Mouse (Mus musculus) limb, embryonic 12.5 days (tissue): ENCODE results near the gene Rragd. TPM values are rescaled to one million over a fixed set of nuclear protein-coding genes. Genes with fewer than 3 reads are reported as not detected.

ENCODE experiments used
- ATAC-seq: fragments of 200-750 bp; cut with Nextera tagmentation; 2 replicates; pipeline ENCODE4 v1.8.0; 2017; ENCODE audit warnings: low read depth, moderate TSS enrichment; ENCODE audit not compliant: insufficient number of reproducible peaks, insufficient read depth, low FRiP score, low TSS enrichment
- H3K27ac ChIP-seq: fragments of 300-500 bp; sonication (generic); 2 replicates; pipeline ENCODE4 v1.5.1; 2016; ENCODE audit warnings: mild to moderate bottlenecking, moderate library complexity
- H3K27me3 ChIP-seq: fragments of 300-500 bp; sonication (generic); 2 replicates; pipeline ENCODE4 v1.6.1; 2016; ENCODE audit warnings: mild to moderate bottlenecking, moderate library complexity
- H3K36me3 ChIP-seq: fragments of 300-500 bp; sonication (generic); 2 replicates; pipeline ENCODE4 v1.6.1; 2016; ENCODE audit warnings: mild to moderate bottlenecking, moderate library complexity
- H3K4me1 ChIP-seq: fragments of 300-500 bp; sonication (generic); replicated peaks from 2 replicates; pipeline ENCODE4 v1.6.1; 2016
- H3K4me2 ChIP-seq: fragments of 300-500 bp; sonication (generic); 2 replicates; pipeline ENCODE4 v1.6.1; 2016; ENCODE audit warnings: mild to moderate bottlenecking, moderate library complexity
- H3K4me3 ChIP-seq: fragments of 300-500 bp; sonication (generic); replicated peaks from 2 replicates; pipeline ENCODE4 v1.5.1; 2016; ENCODE audit warnings: mild to moderate bottlenecking
- H3K9ac ChIP-seq: fragments of 300-500 bp; sonication (generic); replicated peaks from 2 replicates; pipeline ENCODE4 v1.6.1; 2016; ENCODE audit warnings: mild to moderate bottlenecking, moderate library complexity
- H3K9me3 ChIP-seq: fragments of 300-500 bp; sonication (generic); 2 replicates; pipeline ENCODE4 v1.6.1; 2016; ENCODE audit warnings: mild to moderate bottlenecking, moderate library complexity
- WGBS: fragments of 180-500 bp; shearing (Covaris S2); methylation state at CpG from one replicate; pipeline ENCODE4 v1.1.7; 2016; 5-methylcytosine and 5-hydroxymethylcytosine counted together
- polyA plus RNA-seq: library from polyadenylated mRNA; unstranded; fragments of >200 nt; fragmentation: Nextera tagmentation; extraction: Ambion mirVana; gene quantifications from 2 replicates; pipeline ENCODE4 v1.2.1, GENCODE M21; 2016

Rragd gene
- polyA plus RNA-seq, 1 experiment from 2014 or later, result 23.9 TPM

GRCm38 (mm10) chr4:33049601-33050000, 66.8 kb downstream of the Rragd start:
- peaks cover 77% of the 10 kb centered on the region for H3K36me3 ChIP-seq
- H3K4me1 ChIP-seq, result no peaks in the 10 kb centered on the region
- no peak overlapping the region for H3K27ac ChIP-seq
- no peaks in the 10 kb centered on the region for H3K9me3 ChIP-seq
- H3K9ac ChIP-seq, result no peak overlapping the region
- no peak for ATAC-seq
- WGBS, result 91% methylated on average over 11 of the region's 11 CpGs
- H3K27me3 ChIP-seq, result no peaks in the 10 kb centered on the region
- H3K4me2 ChIP-seq, result no peak overlapping the region
- H3K4me3 ChIP-seq, result no peak overlapping the region

- Histone ChIP-seq H3K4me3 (no peak overlapping the region), H3K27ac (no peak overlapping the region), H3K27me3 (no peaks in the 10 kb centered on the region), H3K9ac (no peak overlapping the region), H3K9me3 (no peaks in the 10 kb centered on the region), H3K4me2 (no peak overlapping the region), H3K4me1 (no peaks in the 10 kb centered on the region), H3K36me3 (peaks cover 53% of the 10 kb centered on the region)
- no peak for ATAC-seq
- WGBS, result 94% methylated on average over 3 of the region's 3 CpGs
Observed at GRCm38 (mm10) chr4:33052055-33052454, 69.2 kb downstream of the Rragd start.

- WGBS, result 84% methylated on average over 5 of the region's 5 CpGs
- Histone ChIP-seq H3K4me2 (no peak overlapping the region), H3K27me3 (no peaks in the 10 kb centered on the region), H3K4me1 (no peaks in the 10 kb centered on the region), H3K9ac (no peak overlapping the region), H3K4me3 (no peak overlapping the region), H3K9me3 (no peaks in the 10 kb centered on the region), H3K36me3 (peaks cover 48% of the 10 kb centered on the region), H3K27ac (no peak overlapping the region)
- ATAC-seq, result no peak
Observed at GRCm38 (mm10) chr4:33052650-33053049, 69.8 kb downstream of the Rragd start.

- Histone ChIP-seq H3K27ac (no peak overlapping the region), H3K36me3 (peaks cover 33% of the 10 kb centered on the region), H3K9ac (no peak overlapping the region), H3K27me3 (no peaks in the 10 kb centered on the region), H3K9me3 (no peaks in the 10 kb centered on the region), H3K4me3 (no peak overlapping the region), H3K4me1 (no peaks in the 10 kb centered on the region), H3K4me2 (no peak overlapping the region)
- no peak for ATAC-seq
Observed at GRCm38 (mm10) chr4:33054426-33054825, 71.6 kb downstream of the Rragd start.

- no peak overlapping the region for H3K9ac ChIP-seq
- no peaks in the 10 kb centered on the region for H3K9me3 ChIP-seq
- peaks cover 15% of the 10 kb centered on the region for H3K36me3 ChIP-seq
- H3K4me2 ChIP-seq, result no peak overlapping the region
- WGBS, result 74% methylated on average over 1 of the region's 1 CpGs
- no peak overlapping the region for H3K4me3 ChIP-seq
- no peak overlapping the region for H3K27ac ChIP-seq
- H3K4me1 ChIP-seq, result peaks cover 4% of the 10 kb centered on the region; the same call in 1 of the 2 replicates
- no peak for ATAC-seq
- H3K27me3 ChIP-seq, result no peaks in the 10 kb centered on the region
Observed at GRCm38 (mm10) chr4:33056317-33056716, 73.5 kb downstream of the Rragd start.

- H3K4me2 ChIP-seq, result no peak overlapping the region
- no peak overlapping the region for H3K9ac ChIP-seq
- no peak overlapping the region for H3K4me3 ChIP-seq
- peaks cover 4% of the 10 kb centered on the region; the same call in 1 of the 2 replicates for H3K4me1 ChIP-seq
- no peak for ATAC-seq
- no peaks in the 10 kb centered on the region for H3K27me3 ChIP-seq
- H3K27ac ChIP-seq, result 0 out of 2 replicates have a peak overlapping the region, but pooled peaks have one; percentile 35
- no peaks in the 10 kb centered on the region for H3K9me3 ChIP-seq
- H3K36me3 ChIP-seq, result no peaks in the 10 kb centered on the region
- WGBS, result 65% methylated on average over 11 of the region's 11 CpGs
Observed at GRCm38 (mm10) chr4:33057890-33058687, 75.3 kb downstream of the Rragd start.

GRCm38 (mm10) chr4:33061158-33061557, 78.3 kb downstream of the Rragd start:
- Histone ChIP-seq H3K4me3 (no peak overlapping the region), H3K36me3 (no peaks in the 10 kb centered on the region), H3K9ac (no peak overlapping the region), H3K9me3 (no peaks in the 10 kb centered on the region), H3K27me3 (no peaks in the 10 kb centered on the region), H3K4me1 (peaks cover 4% of the 10 kb centered on the region; the same call in 1 of the 2 replicates), H3K27ac (no peak overlapping the region), H3K4me2 (no peak overlapping the region)
- no peak for ATAC-seq
- WGBS, result 39% methylated on average over 7 of the region's 7 CpGs

GRCm38 (mm10) chr4:33062981-33063380, 80.1 kb downstream of the Rragd start, which contains the start of gene Gabrr2:
Gene Gabrr2, plus strand, starts transcription at chr4:33062999.
- WGBS, result 84% methylated on average over 4 of the region's 4 CpGs
- Histone ChIP-seq H3K4me3 (no peak within 1 kb of the TSS), H3K9me3 (no peaks in the 10 kb centered on the region), H3K36me3 (no peaks in the 10 kb centered on the region), H3K27ac (no peak within 1 kb of the TSS), H3K9ac (no peak within 1 kb of the TSS), H3K4me1 (peaks cover 4% of the 10 kb centered on the region; the same call in 1 of the 2 replicates), H3K4me2 (no peak within 1 kb of the TSS), H3K27me3 (no peaks in the 10 kb centered on the region)
- ATAC-seq, result no peak

GRCm38 (mm10) chr4:33064986-33065385, 82.1 kb downstream of the Rragd start:
- Histone ChIP-seq H3K4me2 (no peak overlapping the region), H3K9me3 (no peaks in the 10 kb centered on the region), H3K36me3 (no peaks in the 10 kb centered on the region), H3K9ac (no peak overlapping the region), H3K27ac (no peak overlapping the region), H3K27me3 (no peaks in the 10 kb centered on the region), H3K4me3 (no peak overlapping the region), H3K4me1 (peaks cover 4% of the 10 kb centered on the region; the same call in 1 of the 2 replicates)
- whole genome bisulfite sequencing, result 75% methylated on average over 6 of the region's 6 CpGs
- ATAC-seq, result no peak

- H3K36me3 ChIP-seq, result no peaks in the 10 kb centered on the region
- H3K9me3 ChIP-seq, result no peaks in the 10 kb centered on the region
- no peaks in the 10 kb centered on the region for H3K4me1 ChIP-seq
- WGBS, result 62% methylated on average over 14 of the region's 14 CpGs
- H3K4me3 ChIP-seq, result no peak overlapping the region
- H3K27ac ChIP-seq, result no peak overlapping the region
- H3K4me2 ChIP-seq, result no peak overlapping the region
- no peaks in the 10 kb centered on the region for H3K27me3 ChIP-seq
- ATAC-seq, result no peak
- no peak overlapping the region for H3K9ac ChIP-seq
Observed at GRCm38 (mm10) chr4:33066223-33066960, 83.6 kb downstream of the Rragd start.

- Histone ChIP-seq H3K27me3 (no peaks in the 10 kb centered on the region), H3K4me1 (no peaks in the 10 kb centered on the region), H3K4me2 (no peak overlapping the region), H3K4me3 (no peak overlapping the region), H3K9ac (no peak overlapping the region), H3K27ac (no peak overlapping the region), H3K36me3 (no peaks in the 10 kb centered on the region), H3K9me3 (no peaks in the 10 kb centered on the region)
- no peak for ATAC-seq
- WGBS, result 94% methylated on average over 3 of the region's 3 CpGs
Observed at GRCm38 (mm10) chr4:33067331-33067730, 84.5 kb downstream of the Rragd start.
